Mouse (Mus musculus): Measurements from ENCODE around the gene Cpa4. TPM values are rescaled to one million over a fixed set of nuclear protein-coding genes. Genes with fewer than 3 reads are reported as not detected.

The Cpa4 gene
- not detected for total RNA-seq (2021)

DNA sequence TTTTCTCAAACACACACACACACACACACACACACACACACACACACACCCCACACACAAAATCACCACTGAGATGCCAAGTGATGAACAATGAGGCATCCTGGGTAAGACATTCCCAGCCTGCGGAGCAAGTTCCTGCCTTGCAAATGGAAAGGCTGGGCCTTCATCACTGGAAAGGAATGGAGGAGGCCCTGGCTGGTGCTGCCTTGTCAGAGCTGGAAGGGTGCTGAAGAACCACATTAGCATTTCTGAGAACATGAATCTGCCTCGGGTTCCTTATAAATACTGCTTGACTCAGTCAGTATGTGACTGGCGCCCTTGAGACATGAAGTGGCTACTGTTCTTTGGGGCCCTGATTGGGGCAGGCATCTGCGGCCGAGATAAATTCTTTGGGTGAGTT is at the start of gene Cpa4:
Gene Cpa4 (plus strand): TSS at position 301 of the 400 bp plus-strand sequence.
- no peak for DNase-seq (ENCODE audit: low spot score)
- intact Hi-C loops (cut with DNase I), result no loop called here

GRCm38 (mm10) chr6:30520400-30520799 is 47.8 kb upstream of the Cpa4 start:
- intact Hi-C loops (cut with DNase I), result no loop called here
- DNase-seq (ENCODE audit: low spot score), result no peak

GRCm38 (mm10) chr6:30525456-30526332 is 42.5 kb upstream of the Cpa4 start:
- DNase-seq (ENCODE audit: low spot score), result no peak
- intact Hi-C loops (cut with DNase I), result no loop called here

DNA sequence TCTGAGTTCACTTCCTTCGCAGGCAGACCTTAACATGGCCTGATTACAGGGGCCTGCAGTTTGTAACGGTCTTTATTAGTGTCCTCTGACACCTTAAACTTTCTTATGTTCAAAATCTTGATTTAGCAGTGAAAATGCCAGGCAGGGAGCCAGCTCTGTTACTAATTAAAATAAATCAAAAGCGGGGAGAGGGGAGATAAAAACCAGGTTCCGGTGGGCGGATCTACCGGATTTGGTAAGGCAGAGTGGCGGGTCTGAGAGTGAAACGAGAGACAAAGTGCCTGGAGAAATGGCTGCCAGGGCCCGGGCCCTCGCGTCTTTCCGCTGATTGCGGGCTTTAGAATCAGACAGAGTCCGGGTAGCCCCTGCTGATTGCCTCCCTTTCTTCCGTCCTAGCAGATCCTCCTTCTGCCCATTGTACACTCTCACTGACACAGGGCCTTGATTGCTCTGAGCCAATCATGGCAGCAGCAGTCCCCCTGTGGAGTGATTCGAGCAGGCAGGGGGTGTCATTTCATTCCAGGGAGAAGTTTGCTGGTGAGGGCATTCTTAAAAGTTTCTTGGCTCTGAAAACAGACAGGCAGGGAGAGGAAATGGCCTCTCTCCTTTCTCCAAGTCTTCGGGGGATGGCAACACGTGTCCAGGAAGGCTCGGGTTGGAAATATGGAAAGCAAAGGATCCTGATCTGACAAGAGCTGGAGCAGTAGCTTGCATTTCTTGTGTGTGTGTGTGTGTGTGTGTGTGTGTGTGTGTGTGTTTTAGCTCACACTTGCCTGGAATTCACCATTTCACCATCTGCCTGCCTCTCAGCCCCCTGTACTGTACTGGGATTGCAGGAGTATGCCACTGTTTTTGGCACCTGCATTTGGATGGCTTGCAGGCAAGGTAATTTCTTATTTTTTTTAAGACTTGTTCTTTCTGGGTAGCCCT is 41.3 kb upstream of the Cpa4 start:
- no peak for DNase-seq (ENCODE audit: low spot score)
- intact Hi-C loops (cut with DNase I), result no loop called here

- intact Hi-C loops (cut with DNase I), result no loop called here
- no peak for DNase-seq (ENCODE audit: low spot score)
Measured at GRCm38 (mm10) chr6:30528800-30529199, 39.4 kb upstream of the Cpa4 start.

GRCm38 (mm10) chr6:30535340-30535739 is 32.8 kb upstream of the Cpa4 start:
- DNase-seq (ENCODE audit: low spot score), result no peak
- intact Hi-C loops (cut with DNase I), result loop anchor here (5.0 to 10.0 kb wide), 3 partner anchors 192 to 447 kb away; no protein-coding TSS in a partner anchor

DNA sequence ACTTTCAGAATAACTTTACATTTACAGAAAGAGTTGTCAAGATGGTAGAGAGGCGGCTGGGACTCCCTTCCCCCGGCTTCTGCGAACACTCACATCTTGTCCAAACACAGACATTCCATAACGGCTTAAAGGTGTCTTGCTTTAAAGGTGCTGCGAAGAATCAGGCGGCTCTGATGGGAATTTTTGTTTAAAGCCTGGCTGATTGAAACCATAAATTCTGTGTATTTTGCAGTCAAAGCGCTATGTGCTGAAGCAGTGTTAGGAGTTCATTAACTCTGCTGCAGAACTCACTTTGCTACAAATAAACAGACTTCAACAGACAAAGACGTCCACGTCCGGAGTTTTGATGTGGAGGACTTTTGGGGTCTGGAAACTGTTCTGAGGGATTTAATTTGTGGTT is 29.9 kb upstream of the Cpa4 start:
- intact Hi-C loops (cut with DNase I), result loop anchor here (5.0 to 10.0 kb wide), 3 partner anchors 189 to 444 kb away; no protein-coding TSS in a partner anchor
- DNase-seq (ENCODE audit: low spot score), result no peak

GRCm38 (mm10) chr6:30538800-30539199 is 29.4 kb upstream of the Cpa4 start:
- intact Hi-C loops (cut with DNase I), result loop anchor here (5.0 to 10.0 kb wide), 3 partner anchors 189 to 444 kb away; no protein-coding TSS in a partner anchor
- no peak for DNase-seq (ENCODE audit: low spot score)

GRCm38 (mm10) chr6:30541009-30541799 is 27.0 kb upstream of the Cpa4 start, which contains the start of gene Cpa2:
Gene Cpa2 (plus strand): TSS chr6:30541582.
- DNase-seq (ENCODE audit: low spot score), result no peak
- intact Hi-C loops (cut with DNase I), result no loop called here

- intact Hi-C loops (cut with DNase I), result no loop called here
- DNase-seq (ENCODE audit: low spot score), result no peak
Measured at GRCm38 (mm10) chr6:30542277-30542676, 25.9 kb upstream of the Cpa4 start.

DNA sequence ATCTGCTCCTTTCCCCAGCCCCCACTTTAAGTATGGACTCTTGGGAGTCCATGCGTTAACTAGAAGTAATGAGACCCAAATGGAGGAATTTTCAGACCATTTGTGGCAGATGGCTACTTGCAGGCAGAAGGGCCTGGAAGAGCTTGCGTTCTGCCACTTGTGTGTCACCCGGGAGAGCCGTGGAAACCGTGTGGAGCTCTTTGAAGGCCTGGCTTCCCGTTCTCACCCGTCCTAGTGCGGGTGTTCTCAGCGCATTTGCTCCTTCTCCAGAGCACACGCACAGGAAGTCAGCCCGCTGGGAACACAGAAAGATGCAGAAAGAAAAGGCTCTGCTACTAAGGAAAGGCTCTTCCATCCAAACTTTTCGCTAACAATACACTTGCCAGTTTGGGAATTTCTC is 25.1 kb upstream of the Cpa4 start:
- intact Hi-C loops (cut with DNase I), result no loop called here
- DNase-seq (ENCODE audit: low spot score), result no peak

GRCm38 (mm10) chr6:30543851-30544250 is 24.3 kb upstream of the Cpa4 start:
- DNase-seq (ENCODE audit: low spot score), result no peak
- intact Hi-C loops (cut with DNase I), result no loop called here

- DNase-seq (ENCODE audit: low spot score), result no peak
- intact Hi-C loops (cut with DNase I), result no loop called here
Measured at GRCm38 (mm10) chr6:30545689-30546088, 22.5 kb upstream of the Cpa4 start.

GRCm38 (mm10) chr6:30546571-30547273 is 21.4 kb upstream of the Cpa4 start:
- intact Hi-C loops (cut with DNase I), result no loop called here
- no peak for DNase-seq (ENCODE audit: low spot score)

DNA sequence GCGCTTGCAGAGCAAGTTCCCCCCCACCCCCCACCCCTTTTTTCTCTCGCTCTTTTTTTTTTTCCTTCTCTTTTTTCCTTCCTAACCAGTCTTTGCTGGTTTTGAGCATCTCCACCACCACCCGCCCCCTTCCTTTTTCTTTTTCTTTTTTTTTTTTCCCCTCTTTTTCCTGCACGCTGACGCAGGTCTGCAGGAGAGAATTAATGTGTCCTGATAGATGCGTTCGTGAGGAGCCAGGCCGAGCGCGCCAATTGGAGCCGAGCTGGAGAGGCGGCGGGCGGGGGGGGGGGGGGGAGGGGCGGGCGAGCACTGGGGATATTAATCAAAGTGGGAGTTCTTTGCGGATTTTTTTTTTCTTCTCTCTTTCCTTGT is 20.9 kb upstream of the Cpa4 start:
- DNase-seq (ENCODE audit: low spot score), result no peak
- intact Hi-C loops (cut with DNase I), result no loop called here

DNA sequence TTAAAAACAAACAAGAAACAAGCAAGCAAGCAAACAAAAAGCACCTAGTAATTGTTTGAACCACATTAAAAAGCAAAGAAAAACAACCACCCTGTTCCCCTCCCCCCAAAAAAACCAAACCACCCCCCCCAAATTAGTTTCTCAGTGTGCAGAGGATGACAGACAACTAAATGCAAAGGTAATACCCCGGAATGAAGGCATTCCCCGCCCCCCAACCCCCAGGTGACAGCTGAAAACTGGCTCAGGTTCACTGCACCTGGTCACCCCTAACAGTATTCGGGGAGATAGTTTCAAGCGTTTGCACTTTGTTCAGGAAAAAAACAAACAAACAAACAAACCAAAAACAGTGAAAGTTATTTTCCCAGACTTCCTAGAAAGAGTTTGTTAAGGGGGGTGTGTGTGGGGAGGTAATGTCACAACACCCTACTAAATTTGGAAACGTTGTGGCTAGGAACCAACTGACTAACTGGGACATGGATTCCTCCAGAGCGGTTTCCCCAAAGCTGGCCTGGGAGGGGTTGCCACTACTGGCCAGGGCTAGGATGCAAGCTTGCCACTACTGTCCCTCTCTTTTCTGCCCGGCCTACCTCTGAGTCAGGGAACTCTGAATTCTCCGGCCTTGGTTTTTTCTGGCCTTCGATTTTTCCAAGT is 20.4 kb upstream of the Cpa4 start:
- DNase-seq (ENCODE audit: low spot score), result no peak
- intact Hi-C loops (cut with DNase I), result no loop called here

DNA sequence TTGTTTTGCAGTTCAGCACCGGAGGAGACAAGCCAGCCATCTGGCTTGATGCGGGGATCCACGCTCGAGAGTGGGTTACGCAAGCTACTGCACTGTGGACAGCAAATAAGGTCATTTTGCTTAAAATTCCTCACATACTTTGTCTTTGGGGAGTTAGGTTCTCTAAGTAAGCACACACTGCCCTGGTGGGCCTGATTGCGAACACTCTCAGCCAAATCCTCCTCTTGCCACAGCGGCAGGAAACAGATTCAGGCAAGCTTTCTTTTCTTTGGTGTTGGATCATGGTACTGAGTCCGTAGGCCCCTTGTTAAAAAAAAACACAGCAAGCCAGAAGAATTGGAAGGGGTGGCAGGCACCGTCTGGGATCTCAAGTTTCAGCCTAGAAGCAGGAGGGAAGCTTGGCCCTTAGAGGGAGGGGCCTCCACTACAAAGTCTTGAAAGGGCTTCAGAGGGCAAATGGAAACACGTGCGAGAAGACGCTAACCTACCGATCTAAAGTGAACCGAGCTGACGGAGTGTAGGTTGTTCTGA is 18.9 kb upstream of the Cpa4 start:
- no peak for DNase-seq (ENCODE audit: low spot score)
- intact Hi-C loops (cut with DNase I), result no loop called here

- no peak for DNase-seq (ENCODE audit: low spot score)
- intact Hi-C loops (cut with DNase I), result no loop called here
Measured at GRCm38 (mm10) chr6:30550496-30551192, 17.5 kb upstream of the Cpa4 start.
